Mouse (Mus musculus): ENCODE measurements at regions not wholly inside any gene's neighbourhood (a gene's known extent, or its start where the extent isn't known, plus 50 kb on each side); places are given as distances from the start of the nearest gene placed in this dataset.

- no peak overlapping the region for H3ac ChIP-seq (ENCODE audit: control insufficient read depth, insufficient read length)
- H3K4me3 ChIP-seq: no peak overlapping the region
- no peaks in the 10 kb centered on the region for H3K27me3 ChIP-seq (ENCODE audit: control insufficient read depth, insufficient read depth, insufficient read length)
- H3K4me2 ChIP-seq (ENCODE audit: low read depth): no peak overlapping the region
- TF ChIP-seq POLR2A (IDR thresholded peaks at IDR 0.05; ENCODE audit: insufficient read length, low read depth) (no peak), SRF (IDR thresholded peaks at IDR 0.05; ENCODE audit: control insufficient read depth, insufficient read length, low read depth) (no peak), MYOD1 (IDR thresholded peaks at IDR 0.05; ENCODE audit: control insufficient read depth in 1 of 3, insufficient read length in 2 of 3, low read depth in 2 of 3) (no peak), POLR2AphosphoS2 (IDR thresholded peaks at IDR 0.05; ENCODE audit: insufficient read length, low read depth) (no peak), TCF3 (IDR thresholded peaks at IDR 0.05; ENCODE audit: insufficient read length, low read depth) (no peak), TCF12 (IDR thresholded peaks at IDR 0.05; ENCODE audit: insufficient read depth, poor library complexity, severe bottlenecking) (no peak), CEBPB (IDR thresholded peaks at IDR 0.05; ENCODE audit: insufficient read depth, poor library complexity, severe bottlenecking) (no peak), MAX (IDR thresholded peaks at IDR 0.05; ENCODE audit: low read depth) (no peak), E2F4 (IDR thresholded peaks at IDR 0.05; ENCODE audit: insufficient read depth) (no peak), USF1 (IDR thresholded peaks at IDR 0.05; ENCODE audit: low read depth) (no peak), REST (IDR thresholded peaks at IDR 0.05; ENCODE audit: insufficient read depth, insufficient read length) (no peak), MYOG (IDR thresholded peaks at IDR 0.05; ENCODE audit: control insufficient read depth in 1 of 3, insufficient read depth in 1 of 3, insufficient read length in 2 of 3, low read depth in 2 of 3) (no peak)
- H3K36me3 ChIP-seq (ENCODE audit: control insufficient read depth, insufficient read depth): no peaks in the 10 kb centered on the region
- H3K79me2 ChIP-seq (ENCODE audit: control insufficient read depth, insufficient read depth): no peaks in the 10 kb centered on the region
Measured at GRCm38 (mm10) chr2:171816685-171817419, 226.4 kb downstream of the Cbln4 start.

GRCm38 (mm10) chr2:171812701-171813100 lies 230.6 kb downstream of the Cbln4 start:
- Histone ChIP-seq H3ac (ENCODE audit: control insufficient read depth, insufficient read length) (no peak overlapping the region), H3K4me2 (ENCODE audit: low read depth) (no peak overlapping the region), H3K27me3 (ENCODE audit: control insufficient read depth, insufficient read depth, insufficient read length) (no peaks in the 10 kb centered on the region), H3K36me3 (ENCODE audit: control insufficient read depth, insufficient read depth) (no peaks in the 10 kb centered on the region), H3K79me2 (ENCODE audit: control insufficient read depth, insufficient read depth) (no peaks in the 10 kb centered on the region), H3K4me3 (no peak overlapping the region)
- TF ChIP-seq TCF12 (IDR thresholded peaks at IDR 0.05; ENCODE audit: insufficient read depth, poor library complexity, severe bottlenecking) (no peak), MAX (IDR thresholded peaks at IDR 0.05; ENCODE audit: low read depth) (no peak), MYOG (IDR thresholded peaks at IDR 0.05; ENCODE audit: control insufficient read depth in 1 of 3, insufficient read depth in 1 of 3, insufficient read length in 2 of 3, low read depth in 2 of 3) (no peak), CEBPB (IDR thresholded peaks at IDR 0.05; ENCODE audit: insufficient read depth, poor library complexity, severe bottlenecking) (no peak), REST (IDR thresholded peaks at IDR 0.05; ENCODE audit: insufficient read depth, insufficient read length) (no peak), TCF3 (IDR thresholded peaks at IDR 0.05; ENCODE audit: insufficient read length, low read depth) (no peak), USF1 (IDR thresholded peaks at IDR 0.05; ENCODE audit: low read depth) (no peak), SRF (IDR thresholded peaks at IDR 0.05; ENCODE audit: control insufficient read depth, insufficient read length, low read depth) (no peak), POLR2AphosphoS2 (IDR thresholded peaks at IDR 0.05; ENCODE audit: insufficient read length, low read depth) (no peak), POLR2A (IDR thresholded peaks at IDR 0.05; ENCODE audit: insufficient read length, low read depth) (no peak), E2F4 (IDR thresholded peaks at IDR 0.05; ENCODE audit: insufficient read depth) (no peak), MYOD1 (IDR thresholded peaks at IDR 0.05; ENCODE audit: control insufficient read depth in 1 of 3, insufficient read length in 2 of 3, low read depth in 2 of 3) (no peak)

GRCm38 (mm10) chr2:171805376-171805775 lies 237.9 kb downstream of the Cbln4 start:
- no peak overlapping the region for H3K4me3 ChIP-seq
- no peaks in the 10 kb centered on the region for H3K36me3 ChIP-seq (ENCODE audit: control insufficient read depth, insufficient read depth)
- H3K4me2 ChIP-seq (ENCODE audit: low read depth): peak overlapping the region; percentile 55
- H3K79me2 ChIP-seq (ENCODE audit: control insufficient read depth, insufficient read depth): no peaks in the 10 kb centered on the region
- TF ChIP-seq USF1 (IDR thresholded peaks at IDR 0.05; ENCODE audit: low read depth): no peak
- TF ChIP-seq MAX (IDR thresholded peaks at IDR 0.05; ENCODE audit: low read depth): no peak
- TF ChIP-seq REST (IDR thresholded peaks at IDR 0.05; ENCODE audit: insufficient read depth, insufficient read length): no peak
- TF ChIP-seq E2F4 (IDR thresholded peaks at IDR 0.05; ENCODE audit: insufficient read depth): no peak
- TF ChIP-seq TCF12 (IDR thresholded peaks at IDR 0.05; ENCODE audit: insufficient read depth, poor library complexity, severe bottlenecking): no peak
- peak in 2 of 3 experiments; percentile 27 to 39 for TF ChIP-seq MYOD1 (IDR thresholded peaks at IDR 0.05; ENCODE audit: control insufficient read depth in 1 of 3, insufficient read length in 2 of 3, low read depth in 2 of 3)
- TF ChIP-seq MYOG (IDR thresholded peaks at IDR 0.05; ENCODE audit: control insufficient read depth in 1 of 3, insufficient read depth in 1 of 3, insufficient read length in 2 of 3, low read depth in 2 of 3): peak in 1 of 3 experiments; percentile 61
- TF ChIP-seq TCF3 (IDR thresholded peaks at IDR 0.05; ENCODE audit: insufficient read length, low read depth): no peak
- no peak for TF ChIP-seq POLR2AphosphoS2 (IDR thresholded peaks at IDR 0.05; ENCODE audit: insufficient read length, low read depth)
- no peak for TF ChIP-seq POLR2A (IDR thresholded peaks at IDR 0.05; ENCODE audit: insufficient read length, low read depth)
- no peak for TF ChIP-seq CEBPB (IDR thresholded peaks at IDR 0.05; ENCODE audit: insufficient read depth, poor library complexity, severe bottlenecking)
- no peak for TF ChIP-seq SRF (IDR thresholded peaks at IDR 0.05; ENCODE audit: control insufficient read depth, insufficient read length, low read depth)
- no peak overlapping the region for H3ac ChIP-seq (ENCODE audit: control insufficient read depth, insufficient read length)
- H3K27me3 ChIP-seq (ENCODE audit: control insufficient read depth, insufficient read depth, insufficient read length): no peaks in the 10 kb centered on the region

GRCm38 (mm10) chr2:171800511-171801268 lies 242.6 kb downstream of the Cbln4 start:
- Histone ChIP-seq H3K27me3 (ENCODE audit: control insufficient read depth, insufficient read depth, insufficient read length) (no peaks in the 10 kb centered on the region), H3K36me3 (ENCODE audit: control insufficient read depth, insufficient read depth) (no peaks in the 10 kb centered on the region), H3ac (ENCODE audit: control insufficient read depth, insufficient read length) (no peak overlapping the region), H3K79me2 (ENCODE audit: control insufficient read depth, insufficient read depth) (no peaks in the 10 kb centered on the region), H3K4me2 (ENCODE audit: low read depth) (no peak overlapping the region), H3K4me3 (no peak overlapping the region)
- no peak for TF ChIP-seq REST (IDR thresholded peaks at IDR 0.05; ENCODE audit: insufficient read depth, insufficient read length)
- TF ChIP-seq MAX (IDR thresholded peaks at IDR 0.05; ENCODE audit: low read depth): no peak
- TF ChIP-seq POLR2AphosphoS2 (IDR thresholded peaks at IDR 0.05; ENCODE audit: insufficient read length, low read depth): no peak
- no peak for TF ChIP-seq SRF (IDR thresholded peaks at IDR 0.05; ENCODE audit: control insufficient read depth, insufficient read length, low read depth)
- TF ChIP-seq USF1 (IDR thresholded peaks at IDR 0.05; ENCODE audit: low read depth): no peak
- no peak for TF ChIP-seq MYOD1 (IDR thresholded peaks at IDR 0.05; ENCODE audit: control insufficient read depth in 1 of 3, insufficient read length in 2 of 3, low read depth in 2 of 3)
- TF ChIP-seq E2F4 (IDR thresholded peaks at IDR 0.05; ENCODE audit: insufficient read depth): no peak
- TF ChIP-seq MYOG (IDR thresholded peaks at IDR 0.05; ENCODE audit: control insufficient read depth in 1 of 3, insufficient read depth in 1 of 3, insufficient read length in 2 of 3, low read depth in 2 of 3): no peak
- TF ChIP-seq TCF3 (IDR thresholded peaks at IDR 0.05; ENCODE audit: insufficient read length, low read depth): no peak
- no peak for TF ChIP-seq POLR2A (IDR thresholded peaks at IDR 0.05; ENCODE audit: insufficient read length, low read depth)
- no peak for TF ChIP-seq TCF12 (IDR thresholded peaks at IDR 0.05; ENCODE audit: insufficient read depth, poor library complexity, severe bottlenecking)
- no peak for TF ChIP-seq CEBPB (IDR thresholded peaks at IDR 0.05; ENCODE audit: insufficient read depth, poor library complexity, severe bottlenecking)

All from myocyte (in vitro differentiated cells).